Mouse (Mus musculus) forelimb bud, embryonic 11.5 days (tissue): Measurements from ENCODE around the gene Pde7b.

Experiments used
- DNase-seq: peaks from one replicate; pipeline ENCODE4 v3.0.0-alpha.2; 2012; ENCODE audit warnings: low read depth, low spot score

Pde7b gene

DNA sequence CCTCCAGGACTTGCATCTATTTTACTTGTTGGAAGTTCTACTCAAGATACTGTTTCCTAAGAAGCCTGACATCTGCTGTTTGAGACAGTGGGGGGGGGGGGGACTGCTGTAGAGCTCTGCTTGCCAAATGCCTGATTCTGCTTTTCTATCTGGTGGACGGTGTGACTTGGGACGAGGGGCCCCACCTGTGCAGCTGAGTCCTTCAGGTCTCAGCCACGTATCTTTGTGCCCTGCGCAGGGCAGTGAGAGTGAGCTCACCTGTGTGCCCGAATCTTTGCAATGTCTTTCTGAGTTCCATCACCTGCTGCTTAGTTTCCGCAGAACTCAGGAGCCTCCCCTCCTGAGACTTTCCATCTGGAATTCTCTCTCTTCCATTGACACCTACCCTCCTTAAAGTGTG is 70.7 kb downstream of the Pde7b start:
- DNase-seq = no peak

DNA sequence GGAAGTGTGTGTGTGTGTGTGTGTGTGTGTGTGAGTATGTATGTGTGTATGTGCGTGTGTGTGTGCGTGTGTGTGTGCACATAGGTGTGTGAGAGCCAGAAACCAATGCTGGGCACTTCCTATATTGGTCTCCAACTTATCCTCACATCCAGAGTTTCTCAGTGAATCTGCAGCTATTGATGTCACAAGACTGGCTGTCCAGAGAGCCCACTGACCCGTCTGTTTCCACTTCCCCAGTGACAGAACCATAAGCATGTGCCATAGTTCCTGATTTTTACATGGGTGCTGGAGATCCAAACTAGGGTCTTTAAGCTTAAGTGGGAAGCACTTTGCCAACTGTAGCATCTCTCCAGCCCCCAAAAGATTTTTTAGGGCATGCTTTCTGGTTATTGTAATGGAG is 71.6 kb downstream of the Pde7b start:
- no peak for DNase-seq

DNA sequence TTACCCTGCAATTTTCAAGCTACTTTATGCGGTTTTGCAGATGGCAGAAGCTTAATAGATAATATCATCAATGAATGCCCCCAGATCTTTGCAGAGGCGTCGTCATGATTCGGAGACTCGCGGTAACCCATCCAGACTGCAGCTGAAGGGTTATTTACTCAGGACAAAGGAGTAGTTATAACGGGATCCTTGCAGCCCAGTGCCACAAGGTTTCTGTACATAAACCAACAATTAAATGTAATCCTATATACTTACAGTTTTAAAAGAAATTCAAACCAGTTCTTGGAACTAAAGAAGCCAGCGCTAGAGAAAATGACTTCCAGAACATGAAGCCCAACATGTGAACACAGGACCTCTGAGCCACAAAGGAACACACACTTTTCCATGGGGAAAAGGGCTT is 88.5 kb downstream of the Pde7b start:
- DNase-seq = peak; percentile 10

DNA sequence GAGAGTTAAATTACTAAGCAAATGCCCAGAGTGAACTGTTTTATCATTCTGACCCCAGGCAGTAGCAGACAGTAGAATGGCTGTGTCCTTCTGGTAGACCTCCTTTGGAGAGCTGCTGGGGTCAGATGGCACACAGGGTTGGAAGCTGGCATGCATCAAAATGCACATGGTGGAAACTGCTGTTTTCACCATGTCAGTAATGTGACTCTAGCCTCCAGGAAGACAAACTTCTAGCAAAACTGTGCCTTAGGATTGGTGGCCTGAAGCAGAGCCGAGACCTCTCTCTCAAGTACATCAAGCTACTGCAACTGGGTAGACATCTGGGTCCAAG is 91.8 kb downstream of the Pde7b start:
- peak; percentile 54 for DNase-seq

DNA sequence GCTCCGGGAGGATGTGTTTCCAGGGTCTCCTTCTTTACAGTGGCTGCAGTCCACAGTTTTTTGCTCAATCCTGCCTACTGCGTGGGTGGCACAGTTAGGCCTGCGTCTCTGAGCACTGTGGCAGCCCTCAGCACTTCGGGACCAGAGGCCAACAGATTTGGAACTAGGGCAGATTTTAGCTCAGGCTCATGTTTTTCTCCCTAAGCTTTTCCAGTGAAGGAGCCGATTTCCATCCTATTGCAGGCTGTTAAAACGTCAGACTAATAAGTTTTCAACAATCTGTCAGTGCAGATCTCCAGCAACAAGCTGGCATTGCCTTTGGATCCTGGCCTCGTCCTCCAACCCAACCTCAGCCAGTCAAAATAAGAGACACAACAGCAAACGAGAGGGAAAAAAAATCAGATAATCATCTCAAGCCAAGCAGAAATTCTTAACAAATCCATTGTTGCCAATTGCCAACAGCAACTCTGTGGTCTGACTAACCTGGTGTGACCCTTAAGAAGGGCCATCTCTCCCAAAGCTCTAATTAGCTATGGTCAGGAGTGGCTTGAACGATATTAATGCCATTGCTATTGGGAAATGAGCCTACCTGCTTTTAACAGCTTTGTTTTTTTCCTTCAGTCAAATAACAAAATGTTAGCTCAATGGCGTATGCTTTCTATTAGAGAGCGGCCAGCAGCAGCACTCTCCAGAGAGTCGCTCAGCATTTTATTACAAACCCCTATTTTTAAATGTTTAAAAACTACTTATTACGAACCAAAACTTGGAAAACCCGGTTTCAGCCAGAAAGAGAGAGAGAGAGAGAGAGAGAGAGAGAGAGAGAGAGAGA is 92.4 kb downstream of the Pde7b start:
- DNase-seq = peak; percentile 19

DNA sequence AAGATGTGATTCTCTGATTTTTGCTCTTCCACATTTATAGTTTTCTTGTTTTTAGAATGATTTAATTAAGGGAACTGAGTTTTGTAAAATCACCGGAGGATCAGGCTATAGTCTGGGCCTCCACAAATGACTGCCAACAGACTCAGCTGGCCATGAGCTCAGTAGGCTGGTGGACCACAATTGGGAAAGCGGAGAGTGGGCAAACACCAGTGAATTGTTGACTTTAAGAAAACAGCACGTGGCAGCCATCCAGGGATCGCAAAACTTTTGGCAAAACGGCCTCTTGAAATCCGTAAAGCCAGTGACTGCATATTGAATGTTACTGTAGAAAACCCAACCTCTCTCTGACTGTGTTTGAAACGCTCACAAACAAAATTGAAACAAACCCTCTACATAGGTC is 94.8 kb downstream of the Pde7b start:
- DNase-seq = no peak

DNA sequence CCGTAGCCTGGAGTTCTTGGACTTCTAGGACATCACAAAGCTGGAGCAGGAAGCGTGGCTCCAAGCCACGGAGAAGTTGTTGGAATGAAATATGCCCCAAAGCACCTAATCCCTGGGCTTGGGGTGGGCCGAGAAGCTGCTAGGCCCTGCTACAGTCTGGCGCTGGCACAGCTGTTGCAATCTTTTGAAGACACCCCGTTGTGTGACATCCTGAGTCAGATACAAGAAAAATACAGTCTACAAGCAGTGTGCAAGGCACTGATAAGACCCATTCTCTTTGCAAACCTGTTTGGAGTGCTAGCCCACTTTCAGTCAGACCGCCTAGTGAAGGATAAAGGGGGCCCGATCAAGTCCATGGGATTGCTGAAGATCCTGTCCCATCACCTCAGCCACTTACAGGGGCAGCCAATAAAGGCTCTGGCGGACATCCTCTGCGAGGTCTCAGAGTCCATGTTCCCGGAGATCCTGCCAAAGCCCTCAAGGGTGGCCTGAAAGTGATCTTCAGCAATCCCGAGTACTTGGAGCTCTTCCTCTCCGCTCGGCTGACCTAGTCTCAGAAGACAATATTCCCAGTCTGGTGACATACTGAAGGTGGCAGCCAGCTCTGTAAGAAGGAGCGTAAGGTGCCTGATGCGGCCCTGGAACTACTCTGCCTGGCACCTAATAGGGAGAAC is 99.0 kb downstream of the Pde7b start:
- DNase-seq = no peak

DNA sequence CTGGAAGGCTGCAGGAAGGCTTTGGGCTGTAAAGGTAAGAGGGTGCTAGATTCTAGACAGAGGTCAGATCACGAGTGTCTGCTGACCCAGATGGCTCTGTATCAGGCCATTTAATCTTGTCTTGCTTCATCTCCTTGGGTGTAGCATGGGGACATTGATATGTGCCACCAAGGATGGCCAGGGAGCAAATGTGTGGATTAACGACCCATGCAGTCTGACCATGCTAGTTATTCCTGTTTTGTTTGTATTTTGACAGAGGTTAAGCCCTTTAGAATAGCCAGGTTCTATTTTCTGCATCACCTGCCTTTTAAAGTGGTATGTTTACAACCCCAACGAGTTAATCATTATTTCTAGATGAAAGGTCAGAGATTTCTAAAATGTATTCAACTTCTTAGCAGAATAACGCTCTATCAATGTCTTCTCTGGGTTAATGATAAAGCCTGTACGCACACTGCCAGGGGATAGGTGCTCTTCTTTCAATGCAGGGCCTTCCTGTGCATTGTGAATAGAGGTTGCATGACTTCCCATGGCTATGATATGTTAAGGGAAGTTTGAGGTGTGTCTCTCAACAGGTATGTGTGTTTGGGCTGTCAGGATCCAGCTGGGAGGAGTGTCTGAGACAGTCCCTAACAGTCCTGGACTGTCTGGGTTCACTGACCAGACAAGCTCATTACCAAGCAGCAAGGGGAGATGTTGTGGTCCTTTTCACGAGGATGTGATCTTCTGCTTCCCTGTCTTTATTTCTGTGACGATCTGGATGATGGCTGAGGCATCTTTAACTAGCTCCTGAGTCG is 103.0 kb downstream of the Pde7b start:
- no peak for DNase-seq

DNA sequence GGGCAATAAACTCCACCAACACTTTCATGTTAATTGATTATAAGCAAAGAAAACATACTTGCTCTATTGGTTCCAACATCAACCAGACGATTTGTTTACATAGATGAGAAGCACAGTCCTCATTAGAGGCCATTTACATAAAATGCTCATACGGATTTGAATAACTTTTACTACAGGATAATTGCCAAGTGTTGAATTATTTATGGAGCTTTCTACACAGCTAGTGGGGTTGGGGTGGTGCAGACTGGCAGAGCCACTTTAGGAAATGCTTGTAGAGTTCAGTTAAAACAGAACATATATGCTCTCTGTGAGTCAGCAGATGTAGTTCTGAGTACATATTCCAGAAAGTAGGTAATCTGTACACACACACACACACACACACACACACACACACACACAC is 118.9 kb downstream of the Pde7b start:
- DNase-seq = no peak

DNA sequence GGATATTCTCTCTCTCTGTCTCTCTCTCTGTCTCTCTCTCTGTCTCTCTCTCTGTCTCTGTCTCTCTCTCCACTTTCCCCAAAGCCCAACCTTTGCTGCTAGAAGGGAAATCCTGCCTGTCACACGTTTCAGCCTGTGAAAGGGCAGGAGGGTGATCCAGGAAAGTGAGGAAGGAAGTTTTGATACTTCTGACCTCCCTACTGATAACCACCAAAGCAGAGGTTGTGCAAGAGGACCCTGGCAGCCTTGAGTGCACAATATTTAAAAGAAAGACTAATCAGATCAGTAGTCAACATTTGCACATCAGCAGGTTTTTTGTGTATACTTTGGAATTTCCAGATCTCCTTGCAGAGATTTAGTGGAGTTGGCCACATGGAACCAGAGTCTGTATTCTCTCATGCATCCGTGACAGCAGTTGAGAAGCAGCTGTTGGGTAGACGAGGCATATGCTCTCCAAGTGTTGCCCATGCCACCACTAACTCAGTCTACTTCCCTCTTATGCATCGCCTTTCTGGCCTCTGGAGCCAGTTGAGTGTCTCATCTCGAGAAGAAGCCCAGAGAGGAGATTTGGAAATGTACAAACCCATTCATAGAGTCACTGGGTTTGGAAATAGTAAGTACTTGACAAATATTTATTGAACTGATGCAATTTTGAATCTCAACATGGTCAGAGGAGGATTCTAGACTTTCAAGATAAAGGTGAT is 129.6 kb downstream of the Pde7b start:
- DNase-seq = no peak

DNA sequence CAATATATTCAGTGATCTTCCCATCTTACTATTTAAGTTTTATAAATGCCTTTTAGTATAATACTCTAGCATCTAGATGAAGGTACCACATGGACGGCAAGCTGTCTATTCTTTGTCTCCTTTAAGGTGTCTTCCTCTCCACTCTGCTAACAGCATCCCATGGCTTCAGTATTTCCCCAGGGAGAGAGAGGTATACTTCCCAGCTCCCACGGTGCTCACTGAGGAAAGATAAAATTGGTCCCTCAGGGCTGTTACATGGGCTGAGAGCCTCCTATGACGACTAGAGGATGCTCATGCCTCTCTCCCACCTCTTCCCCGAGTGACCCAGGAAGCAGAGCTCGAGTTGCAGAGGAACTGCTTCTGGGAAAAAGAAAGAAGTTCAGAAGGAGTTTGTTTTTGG is 130.9 kb downstream of the Pde7b start:
- no peak for DNase-seq

DNA sequence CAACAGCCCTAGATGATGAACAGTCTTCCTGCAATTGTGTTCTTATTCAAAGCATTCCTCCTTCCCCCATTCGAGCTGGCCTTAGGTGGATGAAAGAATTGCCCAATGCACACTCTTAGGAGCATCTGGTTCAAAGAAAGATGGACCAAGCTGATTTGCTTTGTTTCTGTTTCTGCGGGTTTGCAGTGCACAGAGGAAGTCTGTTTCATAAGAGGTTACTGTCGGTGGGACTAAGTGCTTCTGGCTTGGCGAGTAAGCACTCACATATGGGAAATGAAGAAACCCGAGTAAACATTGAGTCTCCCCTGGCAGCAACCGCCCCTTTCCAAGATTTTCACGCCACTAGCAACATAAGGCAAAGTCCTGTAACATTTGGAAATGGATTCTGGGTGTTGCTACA is 134.8 kb downstream of the Pde7b start:
- no peak for DNase-seq

DNA sequence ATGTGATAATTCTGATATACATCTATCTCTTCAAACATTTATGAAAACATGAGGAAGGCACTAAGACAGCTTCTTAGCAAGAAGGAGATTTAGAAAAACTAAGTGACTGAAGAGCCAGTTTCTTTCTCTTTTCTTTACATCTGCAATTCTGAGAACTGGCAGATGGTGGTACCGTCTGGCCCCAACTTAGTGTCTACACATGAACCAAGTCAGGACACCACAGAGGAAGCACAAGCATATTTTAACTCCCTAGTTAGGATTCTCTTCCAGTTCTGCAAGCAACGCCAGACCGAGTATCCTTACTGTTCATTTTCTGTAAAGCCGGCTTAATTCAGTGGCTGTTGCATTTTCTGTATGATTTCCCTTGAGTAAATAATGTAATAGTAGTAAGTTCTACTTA is 138.9 kb downstream of the Pde7b start:
- DNase-seq = no peak

DNA sequence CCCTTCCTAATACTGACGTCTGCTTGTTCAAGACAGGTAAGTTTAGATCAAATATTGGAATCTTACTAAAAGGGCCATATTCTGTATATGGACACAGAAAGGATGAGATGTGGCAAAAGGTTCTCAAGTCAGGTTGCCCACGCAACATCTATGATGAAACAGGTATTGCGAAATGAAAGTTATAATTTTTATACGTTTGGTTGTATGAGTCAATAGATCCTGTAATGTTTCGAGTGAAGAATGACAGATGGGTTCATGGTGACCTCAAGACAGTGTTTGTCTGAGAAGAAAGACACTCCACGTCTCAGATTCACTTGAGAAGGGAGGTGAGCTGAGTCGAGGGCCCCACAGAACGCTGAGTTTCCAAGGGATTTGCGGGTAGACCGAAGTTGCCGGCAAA is 149.9 kb downstream of the Pde7b start:
- DNase-seq = no peak

DNA sequence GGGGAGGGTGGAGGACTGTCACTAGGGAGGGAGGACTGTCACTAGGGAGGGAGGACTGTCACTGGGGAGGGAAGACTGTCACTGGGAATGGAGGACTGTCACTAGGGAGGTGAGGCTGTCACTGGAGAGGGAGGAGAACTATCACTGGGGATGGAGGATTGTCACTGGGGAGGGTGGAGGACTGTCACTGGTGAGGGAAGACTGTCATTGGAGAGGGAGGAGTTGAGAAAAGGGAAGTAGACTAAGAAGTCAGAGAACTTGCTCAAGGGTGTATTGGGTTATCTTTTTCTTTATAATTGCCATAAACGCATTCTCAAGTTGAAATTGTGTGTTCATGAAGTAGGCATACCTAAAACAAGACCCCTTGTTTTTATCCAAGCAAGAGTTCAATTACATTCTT is 150.5 kb downstream of the Pde7b start:
- DNase-seq = no peak

DNA sequence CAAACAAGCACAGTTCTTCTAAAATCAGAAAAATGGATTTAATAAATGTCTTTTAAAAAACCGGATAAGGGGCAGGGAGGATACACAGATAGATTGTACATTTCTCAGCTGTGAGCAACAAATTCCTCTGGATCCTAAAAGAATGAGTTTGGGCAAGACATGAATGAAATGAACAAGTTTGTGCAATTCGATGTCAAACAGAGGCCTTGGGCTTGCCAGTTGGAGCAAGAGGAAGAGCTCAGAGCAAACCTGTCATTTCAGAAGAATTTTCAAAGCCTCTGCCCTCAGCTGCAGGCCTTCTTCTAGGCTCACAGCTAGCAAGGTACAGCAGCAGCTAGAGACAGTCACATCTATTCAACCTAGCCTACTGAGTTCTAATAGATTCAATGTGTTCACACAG is 153.4 kb downstream of the Pde7b start:
- DNase-seq = no peak

DNA sequence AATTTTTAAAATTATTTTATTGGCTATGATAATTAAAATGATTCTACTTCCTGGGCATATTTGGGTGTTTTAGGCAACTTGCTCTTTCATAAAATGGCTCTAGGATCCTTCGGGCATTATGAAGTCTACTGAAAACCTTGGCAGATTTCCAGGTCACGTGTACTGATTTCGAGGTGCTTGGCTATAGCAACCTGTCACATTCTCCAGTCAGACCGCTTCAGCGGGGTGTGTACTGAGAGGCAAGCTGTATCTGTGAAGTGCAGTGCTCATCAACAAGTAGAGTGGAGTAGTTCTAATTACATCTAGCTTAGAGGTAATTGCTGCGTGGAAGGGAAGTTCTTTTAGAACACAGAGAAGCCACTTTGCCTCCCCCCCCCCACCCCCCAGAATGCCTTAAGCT is 156.2 kb downstream of the Pde7b start:
- DNase-seq = no peak

DNA sequence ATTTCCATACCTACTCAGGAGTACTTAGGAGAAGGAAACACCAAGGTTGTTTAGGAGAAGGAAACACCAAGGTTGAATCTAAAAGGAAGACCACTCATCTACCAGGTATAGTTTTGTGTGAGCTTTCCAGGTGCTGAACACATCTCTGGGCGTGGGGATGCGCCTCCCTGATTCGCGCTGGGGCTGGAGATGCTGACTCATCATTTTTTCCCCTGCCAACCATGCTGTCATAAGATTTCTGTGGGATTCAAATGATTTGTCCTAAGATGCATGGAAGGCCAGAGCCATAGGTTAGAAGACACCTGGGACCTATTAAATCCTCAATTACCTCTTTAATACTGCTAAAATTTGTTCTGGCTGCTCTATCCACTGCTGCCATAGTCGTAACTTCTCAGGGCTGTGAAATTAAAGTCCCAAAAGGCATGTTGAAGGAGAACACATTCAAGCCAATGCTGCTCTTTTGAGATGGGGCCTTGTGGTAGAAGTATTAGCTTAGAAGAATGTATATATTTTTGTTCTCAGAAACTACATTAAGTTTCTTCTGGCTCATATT is 157.1 kb downstream of the Pde7b start:
- DNase-seq = no peak

DNA sequence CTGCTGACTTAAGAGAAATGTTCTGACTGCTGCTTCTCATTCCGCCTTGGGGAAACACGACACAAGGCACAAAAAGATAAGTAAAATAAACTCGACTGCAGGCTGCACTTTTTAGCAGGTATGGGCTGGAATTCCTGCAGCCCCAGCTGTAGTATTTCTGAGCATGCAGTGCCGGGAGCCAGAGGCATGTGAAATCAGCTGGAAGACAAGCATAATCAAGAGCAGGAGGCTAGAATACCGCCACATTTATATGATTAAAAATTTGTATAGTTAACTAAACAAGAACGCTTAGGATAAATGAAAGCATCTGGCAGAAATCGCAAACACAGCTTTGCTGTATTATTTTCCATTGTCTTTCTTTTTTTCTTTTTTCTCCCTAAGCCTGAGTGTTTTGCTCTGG is 168.4 kb downstream of the Pde7b start:
- DNase-seq = no peak

DNA sequence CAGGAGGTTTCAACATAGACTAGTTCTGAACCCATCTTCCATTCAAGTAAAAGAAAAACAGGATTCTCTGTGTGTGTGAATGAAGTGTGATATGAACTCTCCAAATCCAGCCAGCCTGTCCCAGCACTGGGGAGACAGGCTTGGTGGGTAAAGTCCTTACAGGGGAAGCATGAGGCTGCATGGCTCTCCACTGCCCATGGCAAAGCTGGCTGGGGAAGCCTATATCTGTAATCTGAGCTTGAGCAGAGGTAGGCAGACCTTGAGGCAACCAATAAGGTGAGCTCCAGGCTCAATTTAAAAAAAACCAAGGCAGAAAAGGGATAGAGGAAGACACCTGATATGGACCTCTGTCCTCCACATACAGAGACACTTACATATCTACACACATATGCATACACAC is 173.5 kb downstream of the Pde7b start:
- DNase-seq = no peak

DNA sequence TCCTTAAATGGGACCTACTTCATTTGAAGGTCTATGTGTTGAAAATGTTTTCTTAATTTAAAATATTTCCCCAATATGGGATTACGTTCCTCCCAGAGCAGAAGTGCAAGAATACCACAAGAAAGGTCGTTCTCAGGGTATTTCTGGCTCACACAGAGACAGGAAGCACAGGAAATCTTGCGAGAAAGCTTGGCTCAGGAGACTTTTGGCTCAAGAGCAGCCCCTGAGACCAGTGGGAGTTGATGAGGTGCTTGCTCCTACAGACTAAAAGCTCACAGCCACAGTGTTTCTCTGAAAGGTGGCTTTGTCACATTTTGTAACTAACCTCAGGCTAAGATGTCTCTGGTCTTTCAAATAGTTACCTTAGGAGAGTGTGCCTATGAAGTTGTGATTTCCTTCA is 174.1 kb downstream of the Pde7b start:
- DNase-seq = no peak

DNA sequence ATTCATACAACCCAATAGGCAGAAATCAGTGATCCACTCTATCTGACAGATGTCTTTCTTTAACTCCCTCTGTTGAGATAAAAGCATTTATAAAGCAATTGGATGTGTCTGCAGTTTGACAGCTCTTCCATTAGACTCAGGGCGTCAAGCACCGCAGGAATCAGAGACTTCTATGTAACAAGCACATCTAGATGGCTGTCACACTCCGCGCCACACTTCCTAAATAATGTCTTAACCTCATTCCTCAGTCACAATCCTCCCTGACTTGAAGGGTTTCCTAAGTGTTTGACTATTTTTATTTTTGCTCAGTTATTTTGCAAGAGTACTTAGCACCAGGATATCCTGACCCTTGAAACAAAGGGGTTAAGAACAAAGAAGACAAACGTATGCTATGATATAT is 174.7 kb downstream of the Pde7b start:
- no peak for DNase-seq
